Mouse (Mus musculus) G1E (cell line): ENCODE results near the gene Sipa1l3.

Experiments
- CTCF ChIP-seq: IDR thresholded peaks from 2 replicates; pipeline ENCODE4 v1.5.1; 2012; ENCODE audit warnings: low read depth, low read length, inconsistent platforms, mixed read lengths
- GATA1 ChIP-seq: IDR thresholded peaks from 2 replicates; pipeline ENCODE4 v1.6.1; 2012; ENCODE audit warnings: borderline replicate concordance, low read length, inconsistent platforms, mixed read lengths
- GATA2 ChIP-seq: IDR thresholded peaks from 2 replicates; pipeline ENCODE4 v1.6.1; 2012; ENCODE audit warnings: low read depth, low read length, inconsistent platforms, borderline replicate concordance
- POLR2AphosphoS5 ChIP-seq: IDR thresholded peaks from 2 replicates; pipeline ENCODE4 v1.6.1; 2012; ENCODE audit warnings: low read depth, low read length, inconsistent platforms; ENCODE audit not compliant: insufficient replicate concordance

DNA sequence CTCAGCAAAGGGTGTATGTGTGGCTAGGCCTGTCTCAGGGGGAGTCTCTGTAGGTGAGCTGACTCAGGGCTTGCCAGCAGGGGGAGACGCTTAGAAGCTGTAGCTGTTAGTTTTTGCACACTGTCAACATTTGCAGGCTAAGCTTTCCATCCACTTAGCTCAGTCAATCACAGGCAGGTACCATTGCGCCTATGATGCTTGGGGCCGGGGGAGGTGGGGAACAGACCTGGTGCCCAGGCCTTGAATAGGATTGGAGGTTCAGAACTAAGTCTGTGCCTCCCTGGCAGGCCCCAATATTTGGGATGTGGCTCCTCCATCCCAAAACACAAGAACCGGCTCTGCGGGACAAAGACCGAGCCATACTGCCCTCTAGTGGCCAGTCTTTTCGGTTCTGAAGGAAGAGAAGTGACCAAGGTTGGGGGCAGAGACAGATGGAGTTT lies 217.3 kb downstream of the Sipa1l3 start:
- TF ChIP-seq CTCF, result no peak
- TF ChIP-seq GATA1, result no peak
- no peak for TF ChIP-seq GATA2
- no peak for TF ChIP-seq POLR2AphosphoS5
